Mouse (Mus musculus): ENCODE data around the gene Zbtb48.

GRCm38 (mm10) chr4:152029087-152029486, 1.6 kb upstream of the Zbtb48 start:
- TF ChIP-seq TCF12 (IDR thresholded peaks at IDR 0.05; ENCODE audit: low read depth, low read length) (no peak), POLR2A (IDR thresholded peaks at IDR 0.05; ENCODE audit: control insufficient read depth in 1 of 2, insufficient read depth in 1 of 2, low read depth in 1 of 2, low read length in 2 of 2, poor library complexity in 1 of 2) (no peak)
